Mouse (Mus musculus): ENCODE measurements around the gene Nlrx1. TPM values are rescaled to one million over a fixed set of nuclear protein-coding genes. Genes with fewer than 3 reads are reported as not detected.

Gene Nlrx1
- total RNA-seq, 4 experiments from 2014 or later, result 20.5 to 24.7 (median 22.6) TPM

GRCm38 (mm10) chr9:44269077-44269476 is 678 bp upstream of the Nlrx1 start:
- DNase-seq (ENCODE audit: low spot score in 2 of 2), result no peak

GRCm38 (mm10) chr9:44268027-44268360 is 405 bp downstream of the Nlrx1 start:
- DNase-seq (ENCODE audit: low spot score in 2 of 2), result peak; percentile 78 to 87

DNA sequence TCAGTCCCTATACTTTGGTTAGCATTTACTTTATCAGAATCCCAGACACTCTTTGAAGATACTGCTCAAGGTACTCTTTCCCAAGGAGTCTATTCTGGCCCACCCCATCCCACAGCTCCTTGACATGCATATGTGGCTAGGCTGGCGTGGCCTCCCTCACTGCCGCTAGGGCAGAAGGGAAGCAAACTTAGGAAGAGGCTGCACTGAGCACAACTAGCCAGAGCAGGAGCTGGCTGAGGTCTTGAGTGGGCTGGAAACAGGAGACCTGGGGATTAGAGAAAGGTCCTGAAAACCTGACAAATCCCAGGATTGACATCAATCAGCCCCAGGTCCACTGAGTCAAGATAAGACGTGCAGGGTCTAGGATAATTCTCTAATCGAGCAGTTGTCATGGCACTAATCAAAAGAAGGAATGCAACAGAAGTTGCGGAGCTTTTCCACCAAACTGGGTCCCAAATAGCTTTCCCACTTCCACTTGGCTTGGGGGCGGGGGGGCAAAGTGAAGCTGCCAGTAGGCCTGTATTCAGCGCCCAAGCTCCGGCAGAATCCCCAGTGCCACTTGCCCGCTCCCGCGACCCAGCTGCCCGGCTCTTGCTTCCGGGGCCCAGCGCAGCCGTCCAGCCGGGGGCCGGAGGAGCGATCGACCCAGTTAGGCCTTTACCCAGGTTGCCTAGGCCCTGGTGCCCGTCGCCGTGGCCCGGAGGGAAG is 926 bp downstream of the Nlrx1 start:
- no peak for DNase-seq (ENCODE audit: low spot score in 2 of 2)

GRCm38 (mm10) chr9:44266478-44267226 is 1.7 kb downstream of the Nlrx1 start:
- no peak for DNase-seq (ENCODE audit: low spot score in 2 of 2)

DNA sequence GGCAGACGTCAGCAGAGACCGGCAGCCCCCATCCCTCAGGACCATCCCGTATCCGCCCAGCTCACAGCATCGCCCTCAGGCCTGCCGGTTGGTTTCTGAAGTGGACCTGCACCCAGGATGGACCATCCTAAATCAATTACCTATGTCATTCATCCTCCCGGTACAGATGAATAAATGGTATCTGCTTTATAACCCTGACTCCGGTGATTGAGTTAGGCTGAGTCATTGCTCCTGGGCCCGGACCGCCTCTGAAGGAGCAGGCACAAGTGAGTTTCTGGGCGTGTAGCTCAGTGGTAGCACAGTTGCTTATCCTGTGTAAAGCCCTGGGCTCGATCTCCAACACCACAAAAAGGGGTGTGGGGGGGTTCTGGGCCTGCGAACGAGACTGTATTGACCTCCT is 7.0 kb downstream of the Nlrx1 start:
- no peak for DNase-seq (ENCODE audit: low spot score in 2 of 2)

DNA sequence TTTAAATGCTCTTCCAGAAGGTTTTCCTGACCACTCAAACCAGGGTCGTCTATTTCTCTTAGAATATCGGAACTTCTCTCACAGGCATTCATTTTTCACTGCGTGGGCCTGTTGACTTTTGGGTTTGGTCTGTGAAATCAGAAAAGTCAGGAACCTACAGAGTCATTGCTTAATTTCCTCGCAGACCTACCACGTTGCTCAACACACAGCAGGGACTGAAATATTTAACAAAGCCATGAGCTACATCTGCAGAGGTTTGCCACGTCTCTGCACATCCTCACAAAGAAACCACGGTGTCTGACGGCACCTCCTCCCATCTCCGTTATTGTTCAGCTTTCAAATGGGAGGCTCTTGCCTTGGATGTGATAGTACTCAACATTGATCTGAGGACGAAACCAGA is 9.4 kb downstream of the Nlrx1 start:
- no peak for DNase-seq (ENCODE audit: low spot score in 2 of 2)

GRCm38 (mm10) chr9:44256213-44256612 is 12.2 kb downstream of the Nlrx1 start:
- no peak for DNase-seq (ENCODE audit: low spot score in 2 of 2)

GRCm38 (mm10) chr9:44255136-44255521 is 13.3 kb downstream of the Nlrx1 start:
- no peak for DNase-seq (ENCODE audit: low spot score in 2 of 2)

- no peak for DNase-seq (ENCODE audit: low spot score in 2 of 2)
Observed at GRCm38 (mm10) chr9:44254508-44255135, 13.8 kb downstream of the Nlrx1 start.

DNA sequence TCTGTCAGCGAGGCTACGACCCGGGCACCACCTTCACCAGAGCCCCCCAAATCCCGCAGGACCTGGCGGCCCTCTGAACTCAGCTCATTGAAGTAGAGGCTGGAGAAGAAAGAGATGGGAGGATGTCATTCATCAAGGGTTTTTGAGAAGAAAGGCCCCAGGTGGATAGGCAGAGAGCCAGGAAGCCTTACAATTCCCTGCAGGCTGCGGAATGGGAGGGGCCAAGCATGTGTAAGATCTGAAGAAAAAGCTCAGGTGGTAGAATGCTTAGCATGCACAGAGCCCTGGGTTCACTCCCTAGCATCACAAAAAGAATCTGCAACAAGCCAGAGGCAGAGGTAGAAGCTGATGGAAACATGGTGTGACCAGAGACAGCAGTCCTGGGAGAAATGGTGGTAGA is 15.0 kb downstream of the Nlrx1 start:
- no peak for DNase-seq (ENCODE audit: low spot score in 2 of 2)

- no peak for DNase-seq (ENCODE audit: low spot score in 2 of 2)
Observed at GRCm38 (mm10) chr9:44251314-44251713, 17.1 kb downstream of the Nlrx1 start, which contains the start of gene Pdzd3. Gene Pdzd3, minus strand, starts transcription at chr9:44251471.

- no peak for DNase-seq (ENCODE audit: low spot score in 2 of 2)
Observed at GRCm38 (mm10) chr9:44250445-44250844, 18.0 kb downstream of the Nlrx1 start.

DNA sequence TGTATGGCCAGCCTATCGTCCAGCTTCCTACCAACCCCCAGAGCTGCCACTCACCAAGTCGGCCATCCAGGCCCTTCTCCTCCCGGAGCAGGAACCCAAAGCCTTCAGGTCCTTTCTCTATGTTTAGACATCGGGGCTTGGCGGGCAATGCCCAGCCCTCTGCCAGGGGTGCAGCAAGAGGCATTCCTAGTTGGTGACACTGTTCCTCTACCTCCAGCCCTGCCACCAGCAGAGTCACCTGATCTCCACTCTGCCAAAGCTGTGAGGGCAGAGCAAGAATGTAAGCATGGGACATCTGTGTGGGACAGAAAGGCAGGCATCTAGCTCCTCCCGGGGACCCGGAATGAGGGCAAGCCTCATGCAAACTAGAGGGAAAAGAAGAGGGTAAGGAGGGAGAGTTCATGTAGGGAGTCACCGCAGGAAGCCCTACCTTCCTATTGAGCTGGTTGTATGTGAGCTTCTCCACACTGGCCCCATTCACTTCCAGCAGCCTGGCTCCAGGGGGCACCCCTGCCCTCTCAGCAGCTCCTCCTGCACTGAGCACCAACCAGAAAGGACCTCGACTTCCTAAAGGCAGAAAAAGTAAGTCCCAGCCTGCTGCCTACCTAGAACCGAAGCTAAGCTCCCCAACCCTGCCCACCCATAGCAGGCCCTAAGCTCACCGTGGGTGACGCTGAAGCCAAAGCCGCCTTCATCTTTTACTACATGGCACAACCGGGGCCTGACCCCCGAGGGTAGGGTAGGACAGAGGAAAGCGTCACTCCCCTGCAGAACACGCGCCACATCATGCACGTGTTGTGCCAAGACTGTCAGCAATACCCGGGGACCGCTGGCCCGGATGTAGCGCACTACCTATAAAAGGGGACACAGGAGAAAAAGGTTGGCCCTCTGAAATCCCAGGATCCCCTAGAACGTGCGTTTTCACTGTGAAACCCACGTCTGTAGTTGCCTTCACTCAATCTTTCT is 18.9 kb downstream of the Nlrx1 start:
- DNase-seq (ENCODE audit: low spot score in 2 of 2), result peak; percentile 57 to 62

DNA sequence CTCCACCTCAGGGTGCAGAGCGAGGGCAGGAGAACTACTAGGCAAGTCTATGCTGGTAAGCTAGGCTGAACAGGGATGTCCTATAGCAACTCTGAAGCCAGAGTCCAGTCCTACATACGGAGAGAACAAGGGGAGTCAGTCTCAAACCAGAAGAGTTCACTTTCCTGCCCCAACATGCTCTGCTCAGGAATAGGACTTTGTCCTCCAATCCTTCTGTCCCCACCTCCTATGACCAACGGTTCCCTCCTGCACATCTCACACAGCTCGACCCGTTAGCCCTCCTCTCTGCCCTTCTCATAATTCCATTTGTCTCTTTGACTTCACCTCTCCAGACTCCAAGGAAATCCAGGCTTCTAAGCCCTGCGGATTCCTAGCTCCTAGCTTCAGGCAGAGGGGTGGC is 20.5 kb downstream of the Nlrx1 start:
- no peak for DNase-seq (ENCODE audit: low spot score in 2 of 2)

DNA sequence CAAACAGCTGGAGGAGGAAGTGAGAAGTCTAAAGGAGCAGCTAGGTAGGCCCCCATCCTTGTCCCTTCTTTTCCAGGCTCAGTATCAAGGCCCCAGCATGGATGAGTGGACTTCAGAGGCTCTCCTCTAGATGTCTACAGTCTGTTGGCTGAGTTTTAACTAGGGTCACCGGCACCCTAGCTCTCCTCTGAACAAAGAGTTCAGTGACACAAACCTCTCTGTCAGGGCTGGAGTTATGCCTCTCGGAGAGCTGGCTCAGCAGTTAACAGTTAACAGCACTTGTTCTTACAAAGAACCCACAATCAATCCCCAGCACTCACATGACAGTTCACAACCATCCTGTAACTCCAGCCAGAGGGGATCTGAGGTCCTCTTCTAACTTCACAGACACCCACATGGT is 24.8 kb downstream of the Nlrx1 start:
- DNase-seq (ENCODE audit: low spot score in 2 of 2), result no peak

DNA sequence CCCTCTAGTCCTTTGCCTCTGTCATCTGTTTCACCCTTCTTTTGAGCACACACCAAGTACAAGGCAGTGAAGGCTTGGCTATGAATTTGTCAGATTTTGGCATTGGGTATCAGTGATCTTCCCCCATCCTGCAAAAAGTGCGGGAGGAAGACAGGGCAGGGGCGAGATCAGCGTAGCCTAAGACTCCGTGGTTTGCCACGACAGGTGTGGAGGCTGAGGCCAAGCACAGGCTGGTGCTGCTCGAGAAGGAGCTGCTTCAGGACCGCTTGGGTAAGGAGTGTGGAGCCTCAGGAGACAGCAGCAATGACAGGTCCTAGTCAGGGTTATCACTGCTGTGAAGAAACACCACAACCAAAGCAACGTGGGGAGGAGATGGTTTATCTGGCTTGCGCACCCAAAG is 27.0 kb downstream of the Nlrx1 start:
- DNase-seq (ENCODE audit: low spot score in 2 of 2), result no peak

DNA sequence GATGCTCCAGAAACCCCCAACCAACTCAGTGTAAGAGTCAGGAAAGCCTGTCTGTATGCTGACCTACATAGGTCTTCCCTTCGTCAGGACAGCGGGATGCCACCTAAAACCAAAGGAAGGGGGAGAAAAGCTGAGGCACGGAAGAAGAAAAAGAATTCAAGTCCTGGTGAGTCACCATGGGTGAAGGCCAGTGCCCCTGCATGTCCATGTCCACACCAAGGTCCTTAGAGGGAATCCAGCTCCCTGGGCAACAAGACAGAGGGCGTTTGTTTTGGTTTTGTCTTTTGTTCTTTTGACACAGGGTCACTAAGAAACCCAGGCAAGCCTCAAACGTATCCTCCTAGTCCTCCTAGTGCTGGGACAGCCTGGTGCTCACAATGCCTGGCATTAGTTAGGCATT is 27.5 kb downstream of the Nlrx1 start:
- DNase-seq (ENCODE audit: low spot score in 2 of 2), result no peak

GRCm38 (mm10) chr9:44240399-44240798 is 28.0 kb downstream of the Nlrx1 start, which contains the start of gene Ccdc153:
Gene Ccdc153, plus strand, starts transcription at chr9:44240676.
- DNase-seq (ENCODE audit: low spot score in 2 of 2), result no peak

- no peak for DNase-seq (ENCODE audit: low spot score in 2 of 2)
Observed at GRCm38 (mm10) chr9:44239447-44239846, 29.0 kb downstream of the Nlrx1 start.

- DNase-seq (ENCODE audit: low spot score in 2 of 2), result no peak
Observed at GRCm38 (mm10) chr9:44238501-44239190, 29.8 kb downstream of the Nlrx1 start.

DNA sequence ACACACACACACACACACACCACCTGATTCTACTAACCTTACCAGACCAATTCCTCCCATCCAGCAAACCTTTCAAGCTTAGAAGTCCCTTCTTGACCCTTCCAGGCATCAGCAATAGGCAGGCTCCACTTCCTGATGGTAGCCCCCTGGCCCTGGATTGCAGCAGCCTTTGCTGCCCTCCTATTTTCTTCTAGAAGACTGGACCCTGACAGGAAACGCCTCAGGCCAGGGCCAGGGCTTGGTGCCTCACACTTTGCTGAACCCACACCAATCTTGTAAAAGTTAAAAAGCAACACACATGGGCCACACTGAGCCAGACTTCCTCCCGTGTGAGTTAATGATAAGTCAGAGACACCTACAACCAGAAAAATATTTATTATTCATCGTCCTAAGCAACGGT is 31.3 kb downstream of the Nlrx1 start:
- no peak for DNase-seq (ENCODE audit: low spot score in 2 of 2)

All from gastrocnemius, adult 8-10 months (tissue).